Mouse (Mus musculus) colon, adult 2 months (tissue): Measurements from ENCODE around the gene Gm27027. TPM values are rescaled to one million over a fixed set of nuclear protein-coding genes. Genes with fewer than 3 reads are reported as not detected.

Source experiments
- polyA plus RNA-seq: library from polyadenylated mRNA; depleted of rRNA; stranded (reverse); fragments of >200 nt; gene quantifications from 2 replicates; pipeline ENCODE4 v1.2.3, GENCODE M21; 2012; rRNA removed

The Gm27027 gene
- polyA plus RNA-seq: not detected in 2 replicates

GRCm38 (mm10) chr2:93996254-93996653, at the start of gene Gm27027:
Gene Gm27027 (minus strand): TSS chr2:93996354.

GRCm38 (mm10) chr2:94010335-94011291, 14.5 kb upstream of the Gm27027 start, which contains the start of gene Alkbh3:
Gene Alkbh3 (minus strand): TSS chr2:94010807.

GRCm38 (mm10) chr2:93956908-93957784, 39.0 kb downstream of the Gm27027 start, which contains the start of gene Gm13889:
Gene Gm13889 (minus strand): TSS chr2:93957201.

Other genes starting within 250 kb of the Gm27027 start
- gene Ext2, start 173.8 kb downstream of the Gm27027 start, polyA plus RNA-seq: 40.2 and 50.1 TPM in 2 replicates
- 10.6 and 11.5 TPM in 2 replicates for gene Accs, start 146.4 kb downstream of the Gm27027 start, polyA plus RNA-seq
- not detected in 2 replicates for gene Accsl, start 127.2 kb downstream of the Gm27027 start, polyA plus RNA-seq
- gene Gm13889, start 39.2 kb downstream of the Gm27027 start, polyA plus RNA-seq: 90.2 and 93.3 TPM in 2 replicates
- 26.1 and 28.5 TPM in 2 replicates for gene Alkbh3, start 14.5 kb upstream of the Gm27027 start, polyA plus RNA-seq
- gene Hsd17b12, start 161.6 kb upstream of the Gm27027 start, polyA plus RNA-seq: 20.7 and 24.5 TPM in 2 replicates